Mouse (Mus musculus): ENCODE results near the gene Clk3. TPM values are rescaled to one million over a fixed set of nuclear protein-coding genes. Genes with fewer than 3 reads are reported as not detected.

The Clk3 gene
- polyA plus RNA-seq, 1 experiment from 2014 or later: 58.5 TPM

GRCm38 (mm10) chr9:57764147-57764973 lies 1.3 kb downstream of the Clk3 start:
- H3K4me1 ChIP-seq (ENCODE audit: control insufficient read depth, insufficient read depth, low read length): peaks cover 28% of the 10 kb centered on the region
- no peaks in the 10 kb centered on the region for H3K9me3 ChIP-seq (ENCODE audit: control insufficient read depth, low read length)
- peak overlapping the region; percentile 100 for H3K27ac ChIP-seq (ENCODE audit: low read depth, low read length)
- under 1% methylated on average over 50 of the region's 57 CpGs for WGBS
- H3K9ac ChIP-seq (replicated peaks; ENCODE audit: low read depth, low read length): peak overlapping the region; percentile 98
- no peaks in the 10 kb centered on the region for H3K27me3 ChIP-seq (ENCODE audit: control insufficient read depth, insufficient read depth, low read length)
- peak overlapping the region; percentile 99 for H3K4me2 ChIP-seq (ENCODE audit: low read depth, low read length)
- H3K4me3 ChIP-seq (ENCODE audit: low read depth, low read length): peak overlapping the region; percentile 89
- peaks cover 17% of the 10 kb centered on the region for H3K36me3 ChIP-seq (ENCODE audit: control insufficient read depth, insufficient read depth, low read length)
- ATAC-seq (ENCODE audit: low read depth): peak; percentile 52

DNA sequence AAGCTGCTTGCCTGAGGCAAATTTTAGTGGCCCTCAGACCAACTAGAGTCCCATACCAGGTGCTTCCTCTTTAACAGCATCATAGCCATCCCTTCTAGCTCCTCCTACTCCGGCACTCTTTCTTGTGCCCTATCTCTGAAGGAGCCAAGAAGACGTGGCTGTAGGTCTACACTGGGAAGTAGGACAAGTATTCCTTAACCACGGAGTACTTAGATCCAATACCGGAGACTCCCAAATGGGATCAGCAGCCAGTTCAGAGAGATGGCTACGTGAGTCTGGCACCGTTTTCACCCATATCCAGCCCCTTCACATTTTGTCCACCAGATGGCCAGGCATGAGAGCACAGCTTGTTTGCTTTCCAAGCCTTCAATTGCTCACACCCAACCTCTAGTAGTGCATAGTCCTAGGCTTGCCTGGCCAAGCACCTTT lies 3.1 kb downstream of the Clk3 start:
- no peaks in the 10 kb centered on the region for H3K27me3 ChIP-seq (ENCODE audit: control insufficient read depth, insufficient read depth, low read length)
- no peaks in the 10 kb centered on the region for H3K9me3 ChIP-seq (ENCODE audit: control insufficient read depth, low read length)
- 0 out of 2 replicates have a peak overlapping the region, but pooled peaks have one; percentile 99 for H3K4me2 ChIP-seq (ENCODE audit: low read depth, low read length)
- H3K4me3 ChIP-seq (ENCODE audit: low read depth, low read length): no peak overlapping the region
- no peak for ATAC-seq (ENCODE audit: low read depth)
- H3K27ac ChIP-seq (ENCODE audit: low read depth, low read length): no peak overlapping the region
- H3K36me3 ChIP-seq (ENCODE audit: control insufficient read depth, insufficient read depth, low read length): peaks cover 34% of the 10 kb centered on the region
- H3K4me1 ChIP-seq (ENCODE audit: control insufficient read depth, insufficient read depth, low read length): peaks cover 28% of the 10 kb centered on the region
- H3K9ac ChIP-seq (replicated peaks; ENCODE audit: low read depth, low read length): no peak overlapping the region
- WGBS: 60% methylated on average over 6 of the region's 6 CpGs

GRCm38 (mm10) chr9:57761563-57762551 lies 3.8 kb downstream of the Clk3 start:
- no peak overlapping the region for H3K9ac ChIP-seq (replicated peaks; ENCODE audit: low read depth, low read length)
- H3K27ac ChIP-seq (ENCODE audit: low read depth, low read length): no peak overlapping the region
- 92% methylated on average over 13 of the region's 13 CpGs for WGBS
- H3K4me2 ChIP-seq (ENCODE audit: low read depth, low read length): no peak overlapping the region
- ATAC-seq (ENCODE audit: low read depth): no peak
- no peaks in the 10 kb centered on the region for H3K9me3 ChIP-seq (ENCODE audit: control insufficient read depth, low read length)
- H3K4me3 ChIP-seq (ENCODE audit: low read depth, low read length): no peak overlapping the region
- peaks cover 41% of the 10 kb centered on the region for H3K36me3 ChIP-seq (ENCODE audit: control insufficient read depth, insufficient read depth, low read length)
- no peaks in the 10 kb centered on the region for H3K27me3 ChIP-seq (ENCODE audit: control insufficient read depth, insufficient read depth, low read length)
- peaks cover 28% of the 10 kb centered on the region for H3K4me1 ChIP-seq (ENCODE audit: control insufficient read depth, insufficient read depth, low read length)

GRCm38 (mm10) chr9:57760416-57761146 lies 5.1 kb downstream of the Clk3 start:
- WGBS: 96% methylated on average over 24 of the region's 24 CpGs
- H3K36me3 ChIP-seq (ENCODE audit: control insufficient read depth, insufficient read depth, low read length): peaks cover 46% of the 10 kb centered on the region
- H3K4me2 ChIP-seq (ENCODE audit: low read depth, low read length): no peak overlapping the region
- ATAC-seq (ENCODE audit: low read depth): no peak
- no peak overlapping the region for H3K9ac ChIP-seq (replicated peaks; ENCODE audit: low read depth, low read length)
- H3K9me3 ChIP-seq (ENCODE audit: control insufficient read depth, low read length): no peaks in the 10 kb centered on the region
- H3K4me1 ChIP-seq (ENCODE audit: control insufficient read depth, insufficient read depth, low read length): peaks cover 23% of the 10 kb centered on the region
- H3K27me3 ChIP-seq (ENCODE audit: control insufficient read depth, insufficient read depth, low read length): no peaks in the 10 kb centered on the region
- H3K4me3 ChIP-seq (ENCODE audit: low read depth, low read length): no peak overlapping the region
- no peak overlapping the region for H3K27ac ChIP-seq (ENCODE audit: low read depth, low read length)

GRCm38 (mm10) chr9:57759289-57759688 lies 6.4 kb downstream of the Clk3 start:
- Histone ChIP-seq H3K4me1 (ENCODE audit: control insufficient read depth, insufficient read depth, low read length) (peaks cover 23% of the 10 kb centered on the region), H3K9ac (replicated peaks; ENCODE audit: low read depth, low read length) (no peak overlapping the region), H3K27me3 (ENCODE audit: control insufficient read depth, insufficient read depth, low read length) (no peaks in the 10 kb centered on the region), H3K4me3 (ENCODE audit: low read depth, low read length) (no peak overlapping the region), H3K36me3 (ENCODE audit: control insufficient read depth, insufficient read depth, low read length) (peaks cover 58% of the 10 kb centered on the region), H3K4me2 (ENCODE audit: low read depth, low read length) (no peak overlapping the region), H3K9me3 (ENCODE audit: control insufficient read depth, low read length) (no peaks in the 10 kb centered on the region), H3K27ac (ENCODE audit: low read depth, low read length) (no peak overlapping the region)
- WGBS: 35% methylated on average over 6 of the region's 6 CpGs
- ATAC-seq (ENCODE audit: low read depth): no peak

GRCm38 (mm10) chr9:57758528-57758927 lies 7.1 kb downstream of the Clk3 start:
- no peak for ATAC-seq (ENCODE audit: low read depth)
- WGBS: 94% methylated on average over 22 of the region's 22 CpGs
- Histone ChIP-seq H3K27me3 (ENCODE audit: control insufficient read depth, insufficient read depth, low read length) (no peaks in the 10 kb centered on the region), H3K4me3 (ENCODE audit: low read depth, low read length) (no peak overlapping the region), H3K9me3 (ENCODE audit: control insufficient read depth, low read length) (no peaks in the 10 kb centered on the region), H3K27ac (ENCODE audit: low read depth, low read length) (no peak overlapping the region), H3K4me2 (ENCODE audit: low read depth, low read length) (no peak overlapping the region), H3K4me1 (ENCODE audit: control insufficient read depth, insufficient read depth, low read length) (peaks cover 16% of the 10 kb centered on the region), H3K9ac (replicated peaks; ENCODE audit: low read depth, low read length) (no peak overlapping the region), H3K36me3 (ENCODE audit: control insufficient read depth, insufficient read depth, low read length) (peaks cover 66% of the 10 kb centered on the region)

DNA sequence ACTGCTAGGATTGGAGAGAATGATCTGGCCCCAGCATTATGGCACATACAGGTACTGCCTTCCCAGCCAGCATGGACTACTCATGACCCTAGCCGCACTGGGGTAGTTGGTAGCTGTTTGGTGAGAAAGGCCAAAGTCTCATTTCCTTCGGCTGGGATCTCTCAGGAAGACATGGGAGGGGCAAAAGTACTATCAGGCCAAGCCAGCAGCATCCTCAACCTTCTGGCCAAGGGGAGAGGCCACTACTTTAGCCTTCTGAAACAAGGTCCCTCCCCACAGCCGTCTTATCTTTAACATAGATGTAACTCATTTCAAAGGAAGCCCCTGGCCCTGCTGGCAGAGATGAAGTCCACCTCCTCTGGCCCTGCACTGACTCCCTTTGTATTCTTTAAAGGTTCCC lies 8.1 kb downstream of the Clk3 start:
- no peaks in the 10 kb centered on the region for H3K9me3 ChIP-seq (ENCODE audit: control insufficient read depth, low read length)
- no peak overlapping the region for H3K27ac ChIP-seq (ENCODE audit: low read depth, low read length)
- H3K36me3 ChIP-seq (ENCODE audit: control insufficient read depth, insufficient read depth, low read length): peaks cover 75% of the 10 kb centered on the region
- 93% methylated on average over 3 of the region's 3 CpGs for WGBS
- H3K4me3 ChIP-seq (ENCODE audit: low read depth, low read length): no peak overlapping the region
- peaks cover 7% of the 10 kb centered on the region; the same call in 1 of the 2 replicates for H3K4me1 ChIP-seq (ENCODE audit: control insufficient read depth, insufficient read depth, low read length)
- no peak overlapping the region for H3K4me2 ChIP-seq (ENCODE audit: low read depth, low read length)
- no peaks in the 10 kb centered on the region for H3K27me3 ChIP-seq (ENCODE audit: control insufficient read depth, insufficient read depth, low read length)
- H3K9ac ChIP-seq (replicated peaks; ENCODE audit: low read depth, low read length): no peak overlapping the region
- no peak for ATAC-seq (ENCODE audit: low read depth)

DNA sequence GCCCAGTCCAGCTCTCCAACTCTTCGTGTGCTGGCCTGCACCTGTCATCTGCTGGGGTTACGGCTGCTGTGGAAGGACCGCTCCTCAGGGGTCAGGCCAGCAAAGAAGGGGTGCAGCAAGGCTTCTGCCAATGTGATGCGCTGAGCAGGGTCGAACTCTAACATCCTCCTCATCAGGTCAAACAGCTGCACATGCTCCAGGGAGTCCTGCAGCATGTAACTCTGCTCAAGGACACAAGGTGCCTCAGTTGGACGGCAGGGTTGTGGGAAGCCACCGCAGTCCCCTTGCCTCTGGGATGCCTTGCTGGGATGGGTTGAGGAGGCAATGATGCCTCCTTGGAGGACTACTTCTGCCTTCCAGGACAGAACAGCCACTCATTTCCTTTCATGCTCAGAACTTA lies 14.8 kb downstream of the Clk3 start:
- Histone ChIP-seq H3K4me2 (ENCODE audit: low read depth, low read length) (no peak overlapping the region), H3K36me3 (ENCODE audit: control insufficient read depth, insufficient read depth, low read length) (peaks cover 94% of the 10 kb centered on the region), H3K27ac (ENCODE audit: low read depth, low read length) (no peak overlapping the region), H3K27me3 (ENCODE audit: control insufficient read depth, insufficient read depth, low read length) (no peaks in the 10 kb centered on the region), H3K9ac (replicated peaks; ENCODE audit: low read depth, low read length) (no peak overlapping the region), H3K4me3 (ENCODE audit: low read depth, low read length) (no peak overlapping the region), H3K9me3 (ENCODE audit: control insufficient read depth, low read length) (no peaks in the 10 kb centered on the region), H3K4me1 (ENCODE audit: control insufficient read depth, insufficient read depth, low read length) (no peaks in the 10 kb centered on the region)
- ATAC-seq (ENCODE audit: low read depth): no peak
- 91% methylated on average over 7 of the region's 7 CpGs for WGBS
